Mouse (Mus musculus) neutrophil, adult 5-6 weeks (primary cell): ENCODE measurements around the gene Stat6. TPM values are rescaled to one million over a fixed set of nuclear protein-coding genes. Genes with fewer than 3 reads are reported as not detected.

ENCODE experiments used
- ATAC-seq: fragments of 151-379, 151-347 bp; 2 replicates; pipeline ENCODE4 v1.8.0; 2017; ENCODE audit warnings: mild to moderate bottlenecking, moderate TSS enrichment; ENCODE audit not compliant: insufficient number of reproducible peaks, poor library complexity, low FRiP score, severe bottlenecking; ENCODE audit errors: extremely low read depth
- total RNA-seq: library from RNA; stranded (forward); fragments of 200-1000 nt; gene quantifications from 2 replicates; pipeline ENCODE4 v1.2.3, GENCODE M21; 2017

The Stat6 gene
- total RNA-seq, 1 experiment from 2014 or later: 258 TPM

- no peak for ATAC-seq
Observed at GRCm38 (mm10) chr10:127665366-127666181, 22.8 kb downstream of the Stat6 start.

GRCm38 (mm10) chr10:127666501-127667268, 23.9 kb downstream of the Stat6 start, which contains the start of gene Nemp1:
Nemp1 (plus strand) TSS chr10:127666901.
- ATAC-seq: peak; percentile 36; the same call in 1 of the 2 replicates

- peak; percentile 40 for ATAC-seq
Observed at GRCm38 (mm10) chr10:127667269-127668092, 24.7 kb downstream of the Stat6 start.

GRCm38 (mm10) chr10:127668093-127669050, 25.6 kb downstream of the Stat6 start, which contains the start of gene Nab2:
Nab2 (minus strand) TSS chr10:127668568.
- ATAC-seq: peak; percentile 62

- no peak for ATAC-seq
Observed at GRCm38 (mm10) chr10:127669170-127669569, 26.4 kb downstream of the Stat6 start.

GRCm38 (mm10) chr10:127670185-127670584, 27.4 kb downstream of the Stat6 start:
- no peak for ATAC-seq

- ATAC-seq: no peak
Observed at GRCm38 (mm10) chr10:127671276-127671675, 28.5 kb downstream of the Stat6 start.

GRCm38 (mm10) chr10:127674046-127674655, 31.4 kb downstream of the Stat6 start:
- no peak for ATAC-seq

GRCm38 (mm10) chr10:127674794-127675522, 32.2 kb downstream of the Stat6 start:
- ATAC-seq: peak; percentile 85

GRCm38 (mm10) chr10:127675859-127676398, 33.1 kb downstream of the Stat6 start:
- ATAC-seq: no peak

- peak; percentile 88 for ATAC-seq
Observed at GRCm38 (mm10) chr10:127676691-127677548, 34.1 kb downstream of the Stat6 start.

GRCm38 (mm10) chr10:127677591-127678336, 35.0 kb downstream of the Stat6 start:
- peak; percentile 15; the same call in 1 of the 2 replicates for ATAC-seq

- no peak for ATAC-seq
Observed at GRCm38 (mm10) chr10:127679208-127679607, 36.4 kb downstream of the Stat6 start.

- ATAC-seq: no peak
Observed at GRCm38 (mm10) chr10:127679881-127680280, 37.1 kb downstream of the Stat6 start.

GRCm38 (mm10) chr10:127682886-127683285, 40.1 kb downstream of the Stat6 start:
- no peak for ATAC-seq
